Mouse (Mus musculus) kidney, adult 18-20 months (tissue): ENCODE data around the gene AF067061.
"Not testable (repeated sequence)": the region's sequence is repeated elsewhere in the genome, so short reads cannot be mapped to it uniquely, and the experiment has no call there.

Experiments used
- DNase-seq: peaks from one replicate; pipeline ENCODE4 v3.0.0; 2021

The AF067061 gene

DNA sequence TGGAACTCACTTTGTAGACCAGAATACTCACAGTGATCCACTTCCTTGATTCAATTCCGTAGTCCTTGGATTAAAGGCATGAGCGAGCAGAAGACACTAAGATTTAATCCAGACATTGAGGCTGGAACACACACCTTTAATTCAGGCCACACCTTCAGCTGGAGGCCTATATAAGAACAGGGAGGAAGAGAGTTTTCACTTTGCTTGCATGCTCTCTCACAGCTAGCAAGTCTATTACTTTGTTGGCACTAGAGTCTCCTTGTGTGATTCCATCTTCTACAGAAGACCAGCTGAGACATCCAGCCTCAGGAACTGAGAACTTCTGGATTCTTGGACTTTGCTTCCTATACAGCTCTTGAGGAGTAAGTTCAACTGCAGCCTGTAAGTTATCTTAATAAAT lies at the start of gene AF067061:
Gene AF067061, plus strand, starts transcription at position 245 of the 400 bp plus-strand sequence.
- not testable (repeated sequence) for DNase-seq

DNA sequence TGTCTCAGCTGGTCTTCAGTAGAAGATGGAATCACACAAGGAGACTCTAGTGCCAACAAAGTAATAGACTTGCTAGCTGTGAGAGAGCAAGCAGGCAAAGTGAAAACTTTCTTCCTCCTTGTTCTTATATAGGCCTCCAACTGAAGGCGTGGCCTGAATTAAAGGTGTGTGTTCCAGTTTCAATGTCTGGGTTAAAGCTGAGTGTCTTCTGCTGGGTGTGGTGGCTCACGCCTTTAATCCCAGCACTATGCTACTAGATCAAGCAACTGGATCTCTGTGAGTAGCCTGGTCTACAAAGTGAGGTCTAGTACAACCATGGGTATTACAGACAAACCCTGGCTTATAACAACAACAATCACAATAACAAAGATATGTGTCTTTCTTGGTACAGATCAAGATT lies 47.1 kb upstream of the AF067061 start, which contains the start of gene Gm21762:
Gene Gm21762, minus strand, starts transcription at position 101 of the 400 bp plus-strand sequence.
- DNase-seq, result not testable (repeated sequence)

DNA sequence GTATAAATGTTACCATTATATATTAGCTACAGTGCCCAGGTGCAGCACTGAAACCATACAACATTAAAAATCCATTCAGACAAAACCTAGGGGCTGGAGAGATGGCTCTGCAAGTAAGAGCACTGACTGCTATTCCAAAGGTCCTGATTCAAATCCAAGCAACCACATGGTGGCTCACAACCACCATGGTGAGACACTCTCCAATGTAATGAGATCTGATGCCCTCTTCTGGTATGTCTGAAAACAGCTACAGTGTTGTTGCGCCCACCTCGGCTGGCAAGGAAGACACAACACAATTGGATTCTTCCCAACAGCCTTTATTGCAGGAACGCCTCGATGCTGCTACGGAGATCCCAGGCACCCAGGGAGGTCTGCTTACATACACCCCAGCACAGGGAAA lies 42.0 kb upstream of the AF067061 start:
- DNase-seq, result not testable (repeated sequence)

DNA sequence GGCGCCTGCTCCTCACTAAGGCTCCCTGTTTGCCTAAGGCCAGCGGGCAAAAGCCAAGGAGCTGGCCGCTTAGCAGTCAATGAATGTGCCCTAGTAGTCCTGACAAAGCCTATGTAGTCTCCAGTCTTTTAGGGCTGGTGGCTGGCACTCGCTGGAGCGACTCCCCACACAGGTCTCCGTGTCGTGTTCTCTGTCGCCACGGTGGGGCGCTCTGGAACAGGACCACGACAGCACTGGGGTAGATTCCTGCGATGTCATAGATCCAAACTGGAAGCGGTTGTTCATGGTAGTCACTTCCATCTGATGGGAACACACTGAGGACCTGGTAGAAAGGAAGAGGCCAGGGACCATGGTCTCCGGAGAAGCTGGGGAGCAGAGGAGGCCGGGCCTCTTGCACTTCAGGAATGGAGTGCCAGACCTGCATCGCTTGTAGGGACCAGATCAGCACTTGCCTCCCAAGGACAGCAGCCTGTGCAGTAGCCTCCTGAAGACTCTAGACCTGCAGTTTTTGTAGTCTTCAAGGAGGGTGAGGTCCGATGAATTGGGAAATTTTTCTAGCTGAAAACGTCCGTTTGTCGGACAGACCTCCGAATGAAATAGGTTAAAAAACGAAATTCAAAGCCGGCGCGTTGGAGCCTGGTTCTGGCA lies 39.8 kb upstream of the AF067061 start:
- not testable (repeated sequence) for DNase-seq

DNA sequence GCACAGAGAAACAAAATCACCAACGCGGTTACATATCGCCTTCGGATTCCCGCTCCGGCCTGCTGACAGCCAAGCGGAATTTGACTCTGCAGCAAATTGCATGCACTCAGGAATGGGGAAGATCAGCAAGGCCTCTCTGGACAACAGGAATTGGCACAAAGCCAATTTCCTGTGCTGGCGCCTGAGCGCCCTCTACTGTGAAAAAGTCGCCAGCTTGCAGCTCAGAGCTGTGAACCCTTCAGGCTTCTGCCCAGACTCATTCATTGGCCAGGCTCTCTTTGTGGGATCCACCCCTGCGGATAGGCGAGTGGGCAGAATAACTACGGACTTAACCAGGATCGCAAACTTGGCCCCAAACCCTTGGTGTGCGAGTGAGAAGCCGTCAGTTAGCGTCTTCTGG lies 31.1 kb upstream of the AF067061 start:
- DNase-seq, result not testable (repeated sequence)

DNA sequence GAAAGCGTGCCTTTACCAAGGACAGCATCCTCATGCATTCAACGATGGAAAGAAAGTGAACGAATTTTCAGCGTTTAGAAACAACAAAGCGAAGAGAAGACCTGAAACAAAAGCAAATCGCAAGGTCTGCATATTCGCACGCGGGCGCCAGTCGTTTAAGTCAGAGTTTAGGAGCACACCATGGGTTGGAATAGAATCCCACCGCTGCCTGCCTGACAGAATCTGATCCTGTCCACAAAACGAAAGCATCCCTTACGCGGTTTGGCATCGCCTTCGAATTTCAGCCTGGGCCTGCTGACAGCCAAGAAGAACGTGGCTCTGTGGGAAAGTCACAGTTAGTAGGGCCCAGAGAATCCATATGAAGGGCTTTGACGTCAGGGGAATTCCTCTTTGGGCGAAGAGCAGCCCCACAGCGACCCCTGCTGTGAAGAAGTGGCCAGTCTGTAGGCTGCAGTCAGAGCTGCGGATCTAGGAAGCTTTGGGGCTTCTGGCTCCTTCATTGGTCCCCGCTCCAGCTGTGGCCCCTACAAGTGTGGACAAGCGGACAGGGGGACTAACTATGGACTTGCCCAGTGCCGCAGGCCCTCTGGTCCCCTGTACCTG lies 30.4 kb upstream of the AF067061 start:
- not testable (repeated sequence) for DNase-seq

DNA sequence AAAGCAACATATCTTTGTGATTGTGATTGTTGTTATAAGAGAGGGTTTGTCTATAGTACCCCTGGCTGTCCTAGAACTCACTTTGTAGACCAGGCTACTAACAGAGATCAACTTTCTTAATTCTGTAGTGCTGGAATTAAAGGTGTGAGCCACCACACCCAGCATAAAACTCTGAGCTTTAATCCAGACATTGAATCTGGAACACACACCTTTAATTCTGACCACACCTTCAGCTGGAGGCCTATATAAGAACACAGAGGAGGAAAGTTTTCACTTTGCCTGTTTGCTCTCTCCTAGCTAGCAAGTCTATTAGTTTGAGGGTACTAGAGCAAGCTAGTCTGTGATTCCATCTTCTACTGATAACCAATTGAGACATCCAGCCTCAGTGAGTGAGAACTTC lies 24.1 kb upstream of the AF067061 start, which contains the start of gene Gm21731:
Gene Gm21731, plus strand, starts transcription at position 301 of the 400 bp plus-strand sequence.
- not testable (repeated sequence) for DNase-seq

DNA sequence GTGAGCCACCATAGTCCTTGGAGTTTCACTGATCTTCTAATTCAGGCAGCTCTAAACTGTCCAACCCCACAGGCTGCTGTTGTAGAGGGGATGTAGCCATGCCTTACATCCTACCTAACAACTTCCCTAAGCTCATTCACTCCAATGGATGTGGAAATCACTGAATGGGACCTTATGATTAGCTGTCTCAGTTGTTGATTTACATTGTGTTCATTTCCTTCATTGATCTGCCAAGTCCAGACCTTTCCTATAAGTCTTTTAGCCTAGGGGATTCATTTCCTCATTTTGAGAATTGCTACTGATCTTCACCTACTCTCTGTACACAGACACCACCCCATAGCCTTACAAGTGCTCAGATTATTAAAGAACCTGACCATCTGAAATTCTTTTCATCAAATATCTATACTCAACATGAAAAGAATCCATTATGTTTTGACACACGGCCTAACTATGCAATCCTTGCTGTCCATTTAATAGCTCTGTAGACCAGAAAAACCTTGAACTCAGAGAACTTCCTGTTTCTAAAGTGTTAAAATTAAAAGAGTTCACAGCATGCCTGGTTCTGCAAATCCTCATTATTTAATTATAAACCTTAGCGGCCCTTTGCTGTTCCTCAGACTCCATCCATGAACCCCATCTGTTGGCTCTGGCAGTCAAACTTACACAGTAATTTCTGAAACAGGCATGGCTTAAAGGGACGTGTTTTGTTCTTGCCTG lies 11.5 kb upstream of the AF067061 start:
- not testable (repeated sequence) for DNase-seq

DNA sequence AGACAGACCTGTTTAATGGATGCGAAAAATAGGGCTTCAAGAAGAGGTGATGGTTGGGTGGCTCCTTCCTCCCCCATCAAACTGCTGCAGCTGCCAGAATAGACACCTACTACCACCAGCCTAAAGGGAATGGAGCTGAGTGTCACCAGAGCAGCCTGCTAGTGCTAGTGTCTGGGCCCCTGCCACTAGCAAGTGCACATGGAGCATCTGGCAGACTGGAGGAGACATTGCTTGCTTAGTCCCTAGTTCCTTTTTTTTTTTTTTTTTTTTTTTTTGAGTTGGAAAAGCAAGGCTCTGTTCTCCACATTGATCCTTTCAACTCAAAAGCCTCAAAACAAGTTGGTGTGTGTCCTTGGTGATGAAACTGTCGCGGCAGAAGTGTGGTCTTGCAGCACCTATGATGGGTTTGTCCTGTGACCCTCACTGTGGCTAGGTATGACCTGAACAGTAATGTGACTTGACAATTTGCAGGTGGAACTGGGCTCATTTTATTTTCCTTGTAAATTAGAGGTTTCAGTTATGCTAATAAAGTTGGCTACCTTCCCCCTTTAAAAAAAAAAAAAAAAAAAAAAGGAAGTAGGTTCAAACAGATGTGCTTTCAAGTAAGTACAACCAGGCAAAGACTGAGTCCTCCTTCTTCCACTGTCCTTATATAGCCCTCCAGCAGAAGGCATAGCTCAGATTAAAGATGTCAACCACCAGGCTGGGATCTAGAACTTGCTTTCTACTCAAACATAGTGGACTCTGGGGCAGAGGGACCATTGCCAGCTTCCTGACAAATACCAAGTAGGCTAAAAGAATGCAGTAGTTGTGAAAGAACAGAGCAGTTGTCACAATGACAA lies 3.9 kb upstream of the AF067061 start:
- not testable (repeated sequence) for DNase-seq

DNA sequence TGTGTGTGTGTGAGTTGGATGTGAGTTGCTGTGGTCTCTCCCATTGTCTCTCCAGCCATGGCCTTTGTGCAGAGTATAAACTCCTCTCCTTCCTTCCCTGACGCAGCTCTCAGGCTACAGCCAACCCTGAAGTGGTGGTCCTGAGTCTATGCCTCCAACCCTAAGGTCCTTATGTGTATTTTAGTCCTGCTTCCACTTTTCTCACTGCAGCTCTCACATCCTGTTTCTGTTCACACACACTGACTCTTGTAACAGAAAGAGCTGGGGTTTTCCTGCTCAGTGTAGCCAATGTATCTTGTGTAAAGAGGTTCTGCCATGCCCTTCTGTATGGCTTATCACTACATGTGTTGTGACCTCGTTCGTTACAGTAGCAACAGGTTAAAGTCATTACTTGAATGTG lies 3.2 kb upstream of the AF067061 start:
- not testable (repeated sequence) for DNase-seq

DNA sequence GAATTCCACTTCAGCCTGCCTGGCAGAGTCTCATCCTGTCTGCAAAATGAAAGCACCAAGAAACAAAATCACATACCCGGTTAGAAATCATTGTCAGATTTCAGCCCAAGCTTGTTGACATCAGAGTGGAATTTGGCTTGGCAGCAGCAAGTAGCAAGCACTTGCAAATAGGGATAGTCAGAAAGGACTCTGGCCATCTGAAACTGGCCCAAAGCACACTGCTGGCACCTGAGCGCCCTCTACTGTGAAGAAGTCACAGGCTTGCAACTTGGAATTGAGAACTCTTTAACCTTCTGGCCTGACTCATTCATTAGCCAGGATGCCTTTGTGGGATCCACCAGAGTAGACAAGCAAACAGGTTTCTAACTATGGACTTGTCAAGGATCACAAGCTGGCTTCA lies 14.9 kb downstream of the AF067061 start:
- not testable (repeated sequence) for DNase-seq

DNA sequence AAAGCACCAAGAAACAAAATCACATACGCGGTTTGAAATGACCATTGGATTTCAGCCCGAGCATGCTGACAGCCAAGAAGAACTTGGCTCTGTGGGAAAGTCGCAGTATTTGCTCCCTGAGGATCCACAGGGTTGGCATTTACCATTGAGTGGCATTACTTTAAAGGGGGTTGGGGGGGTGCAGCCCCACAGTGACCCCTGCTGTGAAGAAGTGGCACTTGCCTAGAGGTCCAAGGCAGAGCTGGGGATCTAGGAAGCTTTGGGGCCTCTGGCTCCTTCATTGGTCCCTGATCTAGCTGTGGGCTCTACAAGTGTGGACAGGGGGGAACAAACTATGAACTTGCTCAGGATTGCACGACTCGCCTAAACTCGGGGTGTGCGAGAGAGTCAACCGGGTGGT lies 15.9 kb downstream of the AF067061 start:
- DNase-seq, result no peak

DNA sequence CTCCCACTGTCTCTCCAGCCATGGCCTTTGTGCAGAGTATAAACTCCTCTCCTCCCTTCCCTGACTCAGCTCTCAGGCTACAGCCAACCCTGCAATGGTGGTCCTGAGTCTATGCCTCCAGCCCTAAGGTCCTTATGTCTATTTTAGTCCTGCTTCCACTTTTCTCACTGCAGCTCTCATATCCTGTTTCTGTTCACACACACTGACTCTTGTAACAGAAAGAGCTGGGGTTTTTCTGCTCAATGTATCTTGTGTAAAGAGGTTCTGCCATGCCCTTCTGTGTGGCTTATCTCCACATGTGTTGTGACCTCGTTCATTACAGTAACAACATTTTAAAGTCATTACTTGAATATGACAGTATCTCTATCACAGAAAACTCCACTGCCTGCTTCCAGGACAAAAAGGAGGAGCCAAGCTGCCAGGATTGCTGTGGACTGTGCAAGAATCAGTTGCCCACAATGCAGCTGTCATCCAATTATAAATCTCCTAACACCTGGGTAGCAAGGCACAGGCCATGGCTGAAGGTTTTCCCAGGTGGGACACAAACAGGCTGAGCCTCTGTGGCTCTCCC lies 36.5 kb downstream of the AF067061 start:
- no peak for DNase-seq

DNA sequence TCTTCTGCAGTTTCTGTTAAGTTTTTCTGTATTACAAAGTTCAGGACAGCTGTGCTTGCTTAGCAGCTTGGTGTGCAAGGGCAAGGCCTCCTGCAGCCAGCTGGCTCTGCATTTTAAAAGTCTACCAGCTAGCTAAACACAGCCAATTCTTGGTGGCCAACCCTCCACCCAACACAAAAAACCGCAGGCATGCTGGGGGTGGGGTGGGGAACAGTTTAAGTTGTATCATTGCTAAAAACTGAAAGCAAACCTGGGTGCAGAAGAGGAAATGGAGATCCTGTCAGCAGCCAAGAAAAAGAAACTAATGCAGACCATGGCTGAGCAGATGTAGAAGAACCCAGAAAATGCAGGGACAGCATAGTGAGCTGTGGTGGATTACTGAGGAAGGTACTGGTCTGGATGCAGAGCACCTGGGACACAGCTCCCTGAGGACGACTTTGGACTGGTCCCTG lies 37.1 kb downstream of the AF067061 start, which contains the start of gene BC147527:
Gene BC147527, plus strand, starts transcription at position 402 of the 452 bp plus-strand sequence.
- DNase-seq, result no peak

DNA sequence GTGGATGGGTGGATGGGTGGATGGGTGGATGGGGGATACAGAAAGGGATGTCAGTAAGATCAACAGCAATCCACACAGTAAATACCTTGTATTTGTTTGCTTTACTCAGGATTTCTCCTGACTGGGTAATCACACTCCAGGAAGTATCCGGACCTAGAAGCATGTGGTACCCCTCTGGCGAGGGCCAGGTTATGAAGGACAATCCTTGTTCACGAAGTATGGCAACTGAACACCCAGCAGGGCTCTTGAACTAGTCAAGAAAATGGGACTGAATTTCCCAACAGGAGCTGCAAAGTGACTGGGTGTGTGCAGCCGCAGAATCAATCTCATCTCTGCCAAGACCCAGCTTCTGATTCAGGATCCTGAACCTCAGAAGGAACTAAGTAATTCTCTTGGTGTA lies 37.9 kb downstream of the AF067061 start:
- no peak for DNase-seq

DNA sequence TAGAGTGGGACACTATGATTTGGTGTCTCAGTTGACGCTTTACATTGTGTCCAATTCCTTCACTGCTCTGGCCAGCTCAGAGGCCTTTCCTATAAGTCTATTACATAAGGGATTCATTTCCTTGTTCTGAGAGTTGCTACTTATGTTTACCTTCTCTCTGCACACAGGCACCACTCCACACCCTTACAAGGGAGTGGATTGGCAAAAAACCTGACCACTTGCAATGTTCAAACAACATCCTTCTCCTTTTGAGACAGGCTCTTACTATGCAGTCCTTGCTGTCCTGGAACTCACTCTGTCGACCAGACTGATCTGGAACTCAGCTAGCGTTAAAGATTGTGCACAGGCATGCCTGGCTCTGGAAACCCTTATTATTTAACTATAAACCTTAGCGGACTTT lies 47.8 kb downstream of the AF067061 start:
- DNase-seq, result no peak

DNA sequence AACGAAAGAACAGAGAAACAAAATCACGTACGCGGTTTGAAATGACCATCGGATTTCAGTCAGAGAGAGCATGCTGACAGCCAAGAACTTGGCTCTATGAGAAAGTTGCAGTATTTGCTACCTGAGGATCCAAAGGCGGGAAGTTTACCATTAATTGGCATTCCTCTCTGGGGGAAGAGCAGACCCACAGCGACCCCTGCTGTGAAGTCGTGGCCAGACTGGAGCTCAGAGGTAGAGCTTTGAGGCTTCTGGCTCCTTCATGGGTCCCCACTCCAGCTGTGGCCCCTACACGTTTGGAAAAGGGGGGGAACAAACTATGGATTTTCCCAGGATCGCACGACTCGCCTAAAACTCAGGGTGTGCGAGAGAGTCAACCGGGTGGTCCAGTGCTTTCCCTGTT lies 50.7 kb downstream of the AF067061 start:
- DNase-seq, result no peak
